Mouse (Mus musculus) right cerebral cortex, postnatal 10 days (tissue): ENCODE measurements at regions not wholly inside any gene's neighbourhood (a gene's known extent, or its start where the extent isn't known, plus 50 kb on each side); places are given as distances from the start of the nearest gene placed in this dataset.

Source experiments
- DNase-seq, 2 experiments: peaks; one replicate each; pipeline ENCODE4 v3.0.0; 2021; ENCODE audit warnings: low spot score in 2 of 2

- DNase-seq = no peak
Measured at GRCm38 (mm10) chr12:16477572-16477971, 133.2 kb downstream of the Lpin1 start.

DNA sequence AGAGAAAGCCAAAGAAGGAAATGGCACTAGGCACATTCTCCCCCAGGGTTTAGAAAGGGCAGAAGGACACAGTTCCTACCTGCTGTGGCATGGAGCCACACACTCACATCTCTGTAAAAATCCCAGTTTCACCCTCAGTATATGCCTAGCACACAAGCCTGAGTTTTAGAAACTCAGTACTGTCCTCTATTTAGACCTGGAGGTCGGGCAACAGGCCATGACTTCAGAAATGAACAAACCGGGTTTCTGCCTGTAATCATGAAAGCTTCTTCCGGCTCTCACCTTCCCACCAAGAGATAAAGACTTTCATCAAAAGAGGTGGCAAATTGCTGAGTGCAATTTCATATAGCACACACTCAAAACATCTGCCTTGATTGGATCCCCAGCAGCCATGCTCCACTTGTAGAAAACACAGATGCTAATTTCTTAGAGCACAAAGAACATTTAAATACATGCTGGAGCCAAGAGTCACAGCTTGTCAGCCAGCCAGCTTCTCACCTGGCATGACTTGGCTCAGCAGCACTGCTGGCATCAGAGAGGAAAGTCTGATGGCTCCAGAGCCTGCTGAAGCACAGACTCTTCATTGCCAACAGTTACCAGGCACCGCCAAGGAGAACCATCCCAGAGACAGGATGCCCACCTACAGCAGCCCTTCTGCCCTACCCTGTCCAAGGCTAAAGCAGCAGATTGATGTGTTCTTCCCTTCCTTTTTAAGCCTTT, 136.2 kb downstream of the Lpin1 start:
- DNase-seq = peak; percentile 28 to 53

GRCm38 (mm10) chr12:16457419-16457818, 153.3 kb downstream of the Lpin1 start:
- no peak for DNase-seq

DNA sequence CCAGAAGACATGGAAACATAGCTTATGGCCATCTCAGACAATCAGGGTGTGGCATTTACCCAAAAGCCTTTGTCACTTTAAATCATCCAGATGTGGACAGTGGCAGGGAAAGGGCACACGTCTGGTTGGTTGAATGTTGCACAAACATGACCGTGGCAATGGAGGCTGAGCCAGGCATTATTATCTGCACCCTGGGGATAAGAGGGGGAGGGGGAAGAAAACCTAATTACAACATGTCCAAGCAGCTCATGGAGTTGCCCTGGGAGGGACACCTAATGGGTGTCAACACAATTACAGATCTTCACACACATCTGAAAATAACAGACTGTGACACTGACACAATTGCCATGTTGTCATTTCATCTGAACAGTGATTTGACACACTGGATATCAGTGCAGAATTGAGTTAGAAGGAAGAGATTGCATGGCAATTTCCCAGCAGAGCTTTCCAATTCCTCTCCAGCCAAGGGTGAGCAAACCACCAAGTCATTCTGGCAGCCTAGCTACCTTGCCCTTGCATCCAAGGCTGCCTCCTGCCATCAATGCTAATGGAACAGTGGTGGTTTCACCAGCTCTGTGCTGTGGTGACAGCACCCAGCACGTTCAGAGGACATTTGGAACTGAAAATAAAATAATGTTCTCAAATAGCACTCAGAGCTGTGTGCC, 159.9 kb downstream of the Lpin1 start:
- DNase-seq = peak in 1 of 2 experiments; percentile 23

- no peak for DNase-seq
Measured at GRCm38 (mm10) chr12:16438717-16439116, 172.0 kb downstream of the Lpin1 start.

DNA sequence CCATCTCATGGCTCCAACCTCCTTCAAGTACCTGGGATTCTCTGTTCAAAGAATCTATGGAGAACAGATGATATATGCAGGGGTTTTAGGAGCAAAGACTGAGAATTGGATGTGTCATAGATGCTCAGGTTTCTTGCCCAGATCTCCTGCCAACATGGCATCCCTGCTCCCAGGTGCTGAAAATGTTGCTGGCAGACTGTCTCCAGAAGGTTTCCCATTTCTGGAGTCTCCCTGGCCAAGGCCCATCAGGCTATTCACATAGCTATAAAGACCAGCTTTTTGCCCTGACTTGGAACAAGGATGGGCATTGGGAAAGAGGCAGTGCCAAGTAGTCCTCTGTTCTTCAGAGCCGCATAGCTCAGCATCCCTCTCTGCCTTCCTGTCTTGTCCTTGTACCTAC, 173.8 kb downstream of the Lpin1 start:
- no peak for DNase-seq

GRCm38 (mm10) chr12:16436255-16436654, 174.5 kb downstream of the Lpin1 start:
- DNase-seq = no peak

- DNase-seq = peak in 1 of 2 experiments; percentile 23
Measured at GRCm38 (mm10) chr12:16434739-16435138, 176.0 kb downstream of the Lpin1 start.

DNA sequence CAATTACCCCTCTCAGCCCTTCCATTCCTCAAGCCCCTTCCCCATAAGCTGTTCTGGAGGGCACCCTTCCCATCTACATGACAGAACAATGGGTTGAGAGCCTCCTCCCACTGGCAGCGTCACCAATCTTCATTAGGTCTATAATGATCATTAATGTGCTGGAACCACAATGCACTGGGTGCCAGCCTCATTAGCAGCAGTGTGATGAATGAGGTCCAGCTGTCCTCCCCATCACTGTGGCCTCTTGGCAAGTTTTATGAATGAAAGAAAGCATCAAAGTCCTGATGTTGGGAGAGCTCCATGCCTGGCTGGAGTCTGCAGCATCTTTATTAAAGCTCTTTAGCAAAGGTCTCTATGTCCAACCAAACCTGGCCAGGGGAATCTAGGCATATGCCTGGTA, 176.5 kb downstream of the Lpin1 start:
- DNase-seq = peak; percentile 45 to 68

DNA sequence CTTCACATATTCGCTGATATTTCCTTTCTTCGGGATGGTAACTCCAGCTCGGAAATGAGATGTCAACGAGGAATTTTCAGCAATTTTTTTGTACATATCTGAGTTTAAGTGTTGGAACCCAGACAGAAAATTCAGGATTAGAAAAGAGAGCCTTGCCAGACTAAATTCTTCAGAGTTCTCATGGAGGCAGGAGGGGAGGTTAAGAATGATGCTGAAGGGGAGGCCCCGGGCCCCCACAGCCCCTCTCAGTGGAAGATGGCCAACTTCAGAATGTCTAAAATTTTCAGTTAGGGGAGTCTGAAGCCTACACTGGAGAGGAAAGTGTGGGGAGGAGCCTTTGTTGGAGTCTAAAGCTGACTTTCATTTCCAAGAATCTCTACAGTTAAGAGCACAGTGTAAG, 184.8 kb downstream of the Lpin1 start:
- DNase-seq = no peak

DNA sequence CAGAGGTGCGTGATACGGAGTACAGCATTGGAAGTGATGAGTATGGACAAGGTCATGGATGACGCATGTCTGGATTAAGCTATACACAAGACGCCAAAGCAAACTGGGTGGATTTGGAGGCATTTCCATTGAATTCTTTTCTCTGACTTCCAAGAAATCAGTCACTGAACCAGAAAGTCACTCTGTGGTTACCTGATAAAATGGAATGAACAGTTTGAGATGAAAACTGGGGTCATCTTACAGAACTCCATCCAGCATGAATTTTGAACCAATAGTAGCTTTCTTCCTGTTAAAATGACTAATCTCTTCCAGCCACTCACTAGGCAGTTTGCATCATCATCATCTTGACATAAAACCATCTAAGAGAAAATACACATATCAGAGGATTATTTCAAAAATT, 186.2 kb downstream of the Lpin1 start:
- DNase-seq = no peak

DNA sequence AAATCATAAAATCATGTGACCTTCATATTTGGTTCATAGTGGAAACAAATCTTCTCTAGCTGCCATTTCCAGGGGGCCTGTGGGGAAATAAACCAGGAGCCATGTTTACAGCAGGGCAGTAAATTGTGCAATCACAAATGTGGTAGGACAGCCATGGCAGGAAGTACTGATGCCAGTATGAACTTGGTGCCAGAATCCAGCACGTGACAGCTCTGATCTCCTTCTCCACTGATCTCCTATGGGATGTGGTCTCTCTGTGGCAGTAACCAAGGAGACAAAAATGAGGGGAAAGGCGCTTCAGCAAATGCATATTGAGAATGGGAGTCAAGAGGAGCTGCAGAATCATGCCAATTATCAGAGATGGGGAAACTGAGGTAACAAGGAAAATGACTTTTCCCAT, 215.0 kb downstream of the Lpin1 start:
- no peak for DNase-seq

DNA sequence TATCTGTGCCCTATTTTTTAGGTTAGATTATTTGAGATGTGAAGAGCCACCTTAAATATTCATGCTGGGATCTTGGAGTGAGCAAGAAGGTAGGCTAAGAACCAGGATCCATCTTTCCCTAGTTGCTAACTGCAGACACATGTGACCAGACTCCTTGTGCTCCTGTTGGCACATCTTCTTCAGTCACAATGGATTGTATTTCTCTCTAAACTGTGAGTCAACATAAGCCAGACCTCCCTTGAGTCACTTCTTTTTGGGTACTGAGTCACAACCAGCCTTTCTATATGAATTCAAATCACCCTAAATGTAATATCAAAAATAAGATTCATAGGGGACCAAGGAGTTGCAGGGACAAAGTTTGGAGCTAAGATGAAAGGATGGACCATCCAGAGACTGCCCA, 217.9 kb downstream of the Lpin1 start:
- DNase-seq = no peak

DNA sequence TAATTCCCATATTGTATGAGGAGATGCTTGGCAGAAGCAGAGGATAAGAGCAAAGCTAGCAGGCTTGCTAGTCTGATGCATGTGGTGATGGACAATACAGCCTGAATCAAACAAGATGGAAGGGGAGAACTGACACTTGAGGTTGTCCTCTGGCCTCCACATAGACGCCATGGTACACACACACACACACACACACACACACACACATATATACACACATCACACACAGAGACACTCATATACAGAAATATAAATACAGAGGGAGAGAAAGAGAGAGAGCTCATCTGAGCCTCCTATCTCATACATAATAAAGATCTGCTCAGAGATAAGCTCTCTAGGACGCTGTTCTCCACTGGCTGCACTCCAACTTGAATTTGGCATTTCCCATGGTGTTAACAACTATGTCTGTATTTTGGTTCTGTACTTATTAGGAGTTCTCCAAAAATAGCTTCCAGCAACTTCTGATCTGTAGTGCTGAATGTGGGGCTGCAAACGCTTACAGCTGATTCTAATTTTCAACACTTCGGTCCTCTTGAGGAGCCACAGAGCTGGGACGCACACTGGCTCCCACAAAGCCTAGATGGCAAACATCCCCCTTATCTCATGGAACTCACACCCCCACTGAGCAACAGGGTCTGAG, 219.0 kb downstream of the Lpin1 start:
- DNase-seq = peak; percentile 86

GRCm38 (mm10) chr12:16391163-16391562, 219.6 kb downstream of the Lpin1 start:
- no peak for DNase-seq

GRCm38 (mm10) chr12:16387035-16387434, 223.7 kb downstream of the Lpin1 start:
- no peak for DNase-seq

GRCm38 (mm10) chr12:16384396-16384795, 226.4 kb downstream of the Lpin1 start:
- DNase-seq = no peak

DNA sequence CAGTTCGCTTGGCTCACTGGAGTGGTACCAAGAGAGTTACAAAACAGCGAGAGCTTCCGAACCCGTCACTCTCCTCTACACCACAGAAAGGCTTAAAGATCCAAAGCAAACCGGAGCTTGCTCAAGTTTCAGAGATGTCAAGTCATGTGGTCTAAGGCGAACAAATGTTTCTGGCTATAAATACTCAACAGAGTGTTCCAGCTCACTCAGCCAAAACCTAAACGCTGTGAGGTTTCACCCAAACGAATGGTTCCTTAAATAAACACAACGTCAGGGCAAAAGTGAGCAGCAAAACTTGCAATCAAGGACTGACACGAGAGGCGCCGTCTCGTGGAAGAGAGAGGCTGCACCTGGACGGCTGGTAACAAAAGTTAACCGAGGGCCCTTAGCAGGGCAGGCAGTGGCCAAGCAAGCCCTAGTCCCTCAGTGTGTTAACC, 227.2 kb downstream of the Lpin1 start:
- peak in 1 of 2 experiments; percentile 28 for DNase-seq

- DNase-seq = no peak
Measured at GRCm38 (mm10) chr12:16382417-16382988, 228.3 kb downstream of the Lpin1 start.

DNA sequence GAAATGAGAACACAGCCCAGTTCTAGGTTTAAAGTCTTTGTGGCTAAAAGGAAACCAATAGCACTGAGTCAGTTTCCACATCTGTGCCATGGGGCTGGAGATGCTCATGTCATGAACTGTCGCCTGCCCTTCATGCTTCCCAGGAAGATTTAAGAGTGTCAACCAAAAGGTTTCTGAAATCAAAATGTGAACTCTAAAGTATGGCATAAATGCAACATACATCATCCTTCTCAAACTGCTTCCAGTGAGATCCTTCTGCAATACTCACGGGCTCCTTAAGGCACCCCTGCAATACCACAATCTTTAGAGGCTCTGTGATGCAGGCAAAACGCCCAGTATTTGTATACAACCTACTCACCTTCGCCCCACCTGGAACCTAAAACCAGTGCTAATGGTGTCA, 229.7 kb downstream of the Lpin1 start:
- no peak for DNase-seq

DNA sequence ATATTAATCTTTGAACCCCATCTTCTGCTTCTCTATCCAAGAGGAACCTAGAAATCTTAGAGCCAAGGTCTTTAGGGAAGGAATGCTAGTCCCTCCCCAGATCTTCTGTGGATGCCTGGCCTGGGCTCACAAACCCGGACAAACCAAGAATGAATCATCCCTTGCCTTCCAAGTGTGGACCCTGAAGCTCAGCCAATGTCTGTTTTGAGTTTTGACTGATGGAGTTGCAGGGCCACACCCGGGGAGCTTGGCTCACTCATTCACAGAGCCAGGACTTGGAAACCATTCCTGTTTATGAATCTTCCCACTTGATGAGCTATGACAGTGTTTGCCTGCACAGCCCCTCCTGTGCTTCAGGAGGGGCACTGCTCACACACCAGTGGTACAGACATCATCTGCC, 230.4 kb downstream of the Lpin1 start:
- no peak for DNase-seq

GRCm38 (mm10) chr12:16379415-16379814, 231.4 kb downstream of the Lpin1 start:
- DNase-seq = peak; percentile 29 to 42

GRCm38 (mm10) chr12:16378501-16378900, 232.3 kb downstream of the Lpin1 start:
- no peak for DNase-seq
